Mouse (Mus musculus): ENCODE results near the gene Trim34b.
"Not testable (repeated sequence)": the region's sequence is repeated elsewhere in the genome, so short reads cannot be mapped to it uniquely, and the experiment has no call there.

The Trim34b gene

DNA sequence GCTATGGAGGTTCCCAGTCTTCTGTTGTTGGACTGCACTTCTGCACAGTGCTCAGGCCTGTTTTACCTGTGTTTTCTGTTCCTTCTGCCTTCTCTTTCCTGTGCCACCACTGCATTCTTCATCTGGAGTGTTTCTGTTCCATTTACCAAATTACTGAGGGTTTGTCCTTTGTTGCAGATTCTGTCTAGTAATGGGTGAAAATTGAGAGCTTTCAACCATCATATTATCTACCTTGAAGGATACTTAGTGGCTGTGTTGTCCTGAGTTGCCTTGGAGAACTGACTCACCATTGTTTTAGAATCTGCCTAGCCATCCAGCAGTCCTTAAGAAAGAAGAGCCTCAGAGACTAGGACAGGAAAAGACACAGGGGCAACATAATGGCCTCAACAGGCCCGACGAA, at the start of gene Trim34b:
TSS of gene Trim34b (plus strand) at position 301 of the 400 bp plus-strand sequence.
- not testable (repeated sequence) for DNase-seq (ENCODE audit: low spot score in 2 of 2)

- DNase-seq (ENCODE audit: low spot score in 2 of 2) = not testable (repeated sequence)
Observed at GRCm38 (mm10) chr7:104287576-104288443, 41.5 kb upstream of the Trim34b start, which contains the start of gene Trim5. Gene Trim5 (minus strand): TSS chr7:104288094.

- DNase-seq (ENCODE audit: low spot score in 2 of 2) = no peak
Observed at GRCm38 (mm10) chr7:104290641-104291040, 38.6 kb upstream of the Trim34b start.

DNA sequence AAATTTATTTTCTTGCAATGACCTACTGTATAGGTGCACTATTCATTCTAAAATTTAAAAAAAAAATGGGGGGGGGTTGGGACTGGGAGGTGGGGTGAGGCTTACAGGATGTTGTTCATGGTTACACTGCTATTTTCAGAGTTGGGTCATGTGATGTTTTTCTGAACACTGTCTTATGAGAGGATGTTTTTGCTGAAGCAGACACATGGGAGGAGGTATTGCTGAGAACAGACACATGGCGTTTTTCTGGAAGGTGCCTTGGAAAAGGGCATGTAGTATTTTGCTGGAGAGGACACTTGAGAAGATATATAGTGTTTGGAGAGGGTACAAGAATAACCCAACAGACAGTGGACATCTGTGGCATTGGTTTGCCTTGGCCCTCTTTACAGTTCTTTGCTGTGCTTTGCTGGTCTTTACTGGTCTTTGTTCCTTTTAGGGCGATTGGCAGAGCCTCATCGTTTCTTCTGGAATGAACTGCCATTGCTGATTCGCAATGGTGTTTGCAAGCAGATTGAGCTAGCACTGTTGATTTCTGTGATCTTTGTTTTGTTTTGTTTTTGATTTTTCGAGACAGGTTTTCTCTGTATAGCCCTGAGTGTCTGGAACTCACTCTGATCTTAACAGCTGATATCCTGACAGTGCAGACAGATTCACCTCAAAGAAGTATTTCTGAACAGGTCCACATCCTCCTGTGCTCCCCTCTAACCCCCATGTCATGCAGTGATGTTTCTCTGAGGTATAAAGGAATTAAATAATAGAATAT, 37.5 kb upstream of the Trim34b start:
- no peak for DNase-seq (ENCODE audit: low spot score in 2 of 2)

GRCm38 (mm10) chr7:104314796-104315353, 14.4 kb upstream of the Trim34b start:
- DNase-seq (ENCODE audit: low spot score in 2 of 2) = no peak

DNA sequence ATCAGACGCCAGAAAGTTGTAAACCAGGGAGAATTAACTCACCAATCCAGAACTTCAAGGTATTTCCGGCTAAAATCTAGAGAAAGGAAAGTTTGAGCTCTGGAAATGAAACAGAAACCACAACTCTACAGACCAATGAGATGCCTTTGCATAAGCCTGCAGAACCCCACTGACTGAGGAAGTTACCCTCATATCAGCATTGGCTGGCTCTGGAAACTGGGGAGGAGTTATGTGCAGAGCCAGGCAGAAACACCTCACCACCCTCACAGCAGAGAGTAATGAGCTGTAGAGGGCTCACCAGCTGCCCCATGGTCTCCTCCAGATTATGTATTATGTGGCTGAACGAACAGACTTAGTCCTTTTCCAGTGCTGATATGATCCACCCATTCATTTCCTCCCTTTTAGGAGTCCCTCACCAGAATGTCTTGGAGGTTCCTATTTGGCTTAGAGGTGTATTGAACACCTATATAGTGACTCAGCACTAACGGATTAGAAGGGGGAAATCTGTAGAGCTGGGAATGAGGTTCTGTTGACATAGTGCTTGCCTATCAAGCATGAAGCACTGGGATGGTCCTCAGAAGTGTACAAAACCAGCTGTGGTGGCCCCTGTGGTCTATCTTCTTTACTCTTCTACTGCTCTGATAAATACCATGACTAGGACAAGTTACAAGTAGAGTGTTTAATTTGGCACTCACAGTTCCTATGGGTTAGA, 13.7 kb upstream of the Trim34b start, which contains the start of gene Trim12a:
TSS of gene Trim12a (minus strand) at position 98 of the 712 bp plus-strand sequence.
- not testable (repeated sequence) for DNase-seq (ENCODE audit: low spot score in 2 of 2)

DNA sequence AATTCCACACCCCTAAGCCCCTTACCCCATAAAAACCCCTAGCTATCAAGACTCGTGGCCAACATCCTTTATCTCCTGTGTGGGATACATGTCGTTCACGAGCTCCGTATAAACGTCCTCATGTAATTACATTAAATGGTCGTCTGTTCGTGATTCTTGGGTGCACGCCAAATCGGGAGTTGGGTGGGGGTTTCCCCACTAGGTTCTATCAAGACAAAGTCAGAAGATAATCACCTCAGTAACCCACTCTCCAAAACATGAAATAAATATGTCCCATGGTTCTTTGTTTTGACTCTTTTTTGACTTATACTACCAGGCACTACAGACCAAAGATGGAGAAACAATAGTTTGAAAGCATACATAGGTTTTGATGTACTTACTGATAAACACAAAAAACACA, 7.2 kb upstream of the Trim34b start:
- no peak for DNase-seq (ENCODE audit: low spot score in 2 of 2)

- not testable (repeated sequence) for DNase-seq (ENCODE audit: low spot score in 2 of 2)
Observed at GRCm38 (mm10) chr7:104335547-104335946, 6.3 kb downstream of the Trim34b start.

DNA sequence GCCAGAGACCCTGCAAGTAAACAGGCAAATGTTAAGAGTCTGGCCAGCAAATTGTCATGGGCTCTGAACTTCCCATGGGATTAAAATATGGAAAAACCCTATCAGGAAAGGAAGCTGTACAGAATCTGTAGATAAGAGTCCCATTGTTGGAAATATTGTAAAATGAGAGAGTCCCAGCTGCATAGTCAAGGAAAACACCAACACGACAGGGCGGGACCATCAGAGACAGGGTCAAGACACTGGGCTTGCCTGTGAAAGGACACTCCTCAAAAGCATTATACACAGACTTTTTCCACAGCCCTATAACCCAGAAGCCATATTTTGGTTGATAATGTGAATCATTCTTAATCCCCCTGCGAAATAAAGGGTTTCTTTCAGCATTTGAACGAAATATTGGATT, 11.5 kb downstream of the Trim34b start:
- DNase-seq (ENCODE audit: low spot score in 2 of 2) = not testable (repeated sequence)

DNA sequence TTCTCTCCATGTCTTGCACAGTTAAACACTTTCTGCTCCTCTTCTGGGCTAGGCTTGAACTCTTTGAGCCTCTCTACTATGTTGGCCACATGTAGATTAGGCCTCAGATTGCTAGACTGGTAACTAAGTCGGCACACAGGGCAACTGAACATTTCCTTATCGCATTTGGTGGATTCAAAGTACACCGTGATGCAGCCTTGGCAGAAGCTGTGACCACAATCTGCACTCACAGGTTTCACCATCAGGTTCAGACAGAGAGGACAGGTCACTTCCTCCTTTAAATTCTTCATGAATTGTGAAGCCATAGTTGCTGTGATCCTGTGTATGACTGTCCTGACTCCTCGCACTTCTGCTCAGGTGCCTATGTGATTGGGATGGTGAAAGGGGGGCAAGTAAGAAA, 18.8 kb downstream of the Trim34b start:
- DNase-seq (ENCODE audit: low spot score in 2 of 2) = not testable (repeated sequence)

DNA sequence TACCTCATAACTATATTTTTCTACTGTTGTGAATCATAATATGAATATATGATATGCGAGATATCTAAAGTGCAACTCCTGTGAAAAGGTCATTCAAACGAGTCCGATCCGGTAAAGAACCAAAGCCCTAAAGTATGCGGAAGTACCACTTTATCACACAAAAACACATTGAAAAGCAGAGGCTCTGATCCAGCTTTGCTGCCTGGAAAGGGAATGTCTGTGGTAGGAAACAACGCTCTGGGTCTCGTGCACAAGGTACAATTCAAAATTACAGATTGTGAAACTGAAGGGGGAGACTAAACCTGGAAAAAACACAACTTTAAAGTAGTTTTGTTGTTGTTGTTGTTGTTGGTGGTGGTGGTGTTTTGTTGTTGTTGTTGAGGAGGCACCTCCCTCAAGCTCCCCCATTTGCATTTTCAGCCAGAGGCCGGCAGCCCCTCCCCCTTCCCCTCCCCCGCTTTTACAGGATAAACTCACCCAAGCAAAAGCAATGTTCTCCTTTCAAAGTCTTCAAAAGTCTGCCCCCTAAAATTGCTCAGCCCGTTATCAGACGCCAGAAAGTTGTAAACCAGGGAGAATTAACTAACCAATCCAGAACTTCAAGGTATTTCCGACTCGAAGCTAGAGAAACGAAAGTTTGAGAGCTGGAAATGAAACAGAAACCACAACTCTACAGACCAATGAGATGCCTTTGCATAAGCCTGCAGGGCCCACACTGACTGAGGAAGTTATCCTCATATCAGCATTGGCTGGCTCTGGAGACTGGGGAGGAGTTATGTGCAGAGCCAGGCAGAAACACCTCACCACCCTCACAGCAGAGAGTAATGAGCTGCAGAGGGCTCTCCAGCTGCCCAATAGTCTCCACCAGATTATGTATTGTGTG, 23.7 kb downstream of the Trim34b start, which contains the start of gene Trim12c:
TSS of gene Trim12c (minus strand) at position 646 of the 883 bp plus-strand sequence.
- DNase-seq (ENCODE audit: low spot score in 2 of 2) = peak; percentile 63 to 74

GRCm38 (mm10) chr7:104353600-104353967, 24.3 kb downstream of the Trim34b start:
- DNase-seq (ENCODE audit: low spot score in 2 of 2) = no peak

GRCm38 (mm10) chr7:104366339-104366738, 37.1 kb downstream of the Trim34b start:
- DNase-seq (ENCODE audit: low spot score in 2 of 2) = no peak

DNA sequence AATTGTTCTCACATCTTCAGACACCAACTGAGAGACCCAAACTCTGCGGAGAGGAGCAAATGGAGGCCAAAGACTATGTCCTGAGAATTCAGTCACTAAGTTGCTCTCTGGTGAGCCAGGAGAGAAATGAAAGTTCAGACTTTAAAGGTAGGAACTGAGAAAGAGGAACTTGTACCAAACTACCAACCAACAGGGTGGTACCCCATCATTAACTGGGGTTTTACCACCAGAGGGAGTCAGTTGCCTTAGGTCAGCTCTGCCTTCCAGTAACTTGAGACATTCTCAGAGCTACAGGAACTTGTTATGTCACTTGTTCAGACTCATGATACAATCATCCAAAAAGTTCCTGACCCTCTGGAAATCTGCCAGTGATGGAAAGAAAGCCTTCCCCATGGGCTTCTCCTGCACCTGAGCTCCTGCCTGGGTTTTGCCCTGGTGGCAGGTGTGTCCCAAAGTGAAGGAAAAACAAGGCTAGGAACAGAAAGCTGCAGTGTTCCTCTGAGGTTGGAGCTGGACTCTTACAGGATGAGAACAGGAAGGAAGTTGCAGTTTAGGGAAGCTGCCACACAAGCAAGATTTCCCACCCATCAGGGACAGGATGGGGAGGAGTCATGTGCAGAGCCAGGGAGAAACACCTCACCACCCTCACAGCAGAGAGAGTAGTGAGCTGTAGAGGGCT, 40.6 kb downstream of the Trim34b start, which contains the start of gene Trim30b:
TSS of gene Trim30b (minus strand) at position 149 of the 679 bp plus-strand sequence.
- DNase-seq (ENCODE audit: low spot score in 2 of 2) = peak in 1 of 2 experiments; percentile 36
